ENCODE assay signal across 10 mouse cellular contexts in genomic region chr5:120615903-120616302, GRCm38 (mm10). TPM values are rescaled to one million over a fixed set of nuclear protein-coding genes. Genes with fewer than 3 reads are reported as not detected.
DNase-seq lines count a peak whose midpoint lies in the region; TF ChIP-seq lines count a peak whose summit lies in the region.
"Had no signal": no experiment of that assay in that cellular context is flagged by ENCODE, and none has a peak within 500 bp of the region (broad histone marks: within the 10 kb centered on the region; RNA-seq: fewer than 3 reads in every experiment).

No protein-coding gene starts in this region.

- intact Hi-C loops in left cerebral cortex, adult 2 months (cut with DNase I): no loop called here

- in situ Hi-C loops in ES-E14 (cut with MboI; ENCODE audit: low sequenced_read_pairs in 2 of 2, unreplicated experiment in 2 of 2): no loop called here

- DNase-seq in cerebellum, adult 11-12 months: peak; percentile 47
- no peak for DNase-seq in cerebellum, adult 8-10 months
- no peak for DNase-seq in left cerebral cortex, adult 2 months (ENCODE audit: extremely low spot score in 1 of 2, low spot score in 2 of 2)
- no peak for DNase-seq in left cerebral cortex, adult 11 months (ENCODE audit: low spot score)
- peak; percentile 83 for DNase-seq in ES-E14 (ENCODE audit: low read depth, low spot score)
- DNase-seq in lung, postnatal 36 days: peak; percentile 34
- DNase-seq in adrenal gland, postnatal 25 days: no peak
- DNase-seq in right cerebral cortex, postnatal 36 days (ENCODE audit: low spot score in 2 of 2): no peak
- DNase-seq: right cerebral cortex, adult 18-20 months had no signal

- peaks cover 3 to 28% of the 10 kb centered on the region in 2 experiments; a peak in 1 of 4 replicates for H3K4me1 ChIP-seq in ES-E14 (ENCODE audit: control insufficient read depth in 2 of 2, insufficient read depth in 2 of 2, low read length in 2 of 2, poor library complexity in 1 of 2)

- no peak overlapping the region for H3K27ac ChIP-seq in left cerebral cortex, adult 2 months
- H3K27ac ChIP-seq in ES-E14 (ENCODE audit: insufficient read depth, low read depth, low read length, poor library complexity, severe bottlenecking): no peak overlapping the region

- no peak overlapping the region for H3K9ac ChIP-seq in ES-E14 (ENCODE audit: insufficient read depth, low read depth, low read length, poor library complexity, severe bottlenecking)

- TF ChIP-seq CTCF in left cerebral cortex, adult 2 months (IDR thresholded peaks at IDR 0.05): peak; percentile 56

- H3K9me3 ChIP-seq in ES-E14 (ENCODE audit: control insufficient read depth, insufficient read depth, low read depth, low read length): no peaks in the 10 kb centered on the region

- peaks cover 40% of the 10 kb centered on the region for H3K36me3 ChIP-seq in ES-E14 (ENCODE audit: control insufficient read depth, insufficient read depth, low read length, poor library complexity, severe bottlenecking)

- H3K4me3 ChIP-seq in left cerebral cortex, adult 2 months: no peak overlapping the region
- no peak overlapping the region for H3K4me3 ChIP-seq in ES-E14 (ENCODE audit: insufficient read depth in 1 of 2, low read depth in 1 of 2, low read length in 2 of 2, poor library complexity in 1 of 2, severe bottlenecking in 1 of 2)

TF ChIP-seq in ES-E14, 5 proteins besides CTCF, POLR2A, EP300 and RAD21:
- TF ChIP-seq MAFK (IDR thresholded peaks at IDR 0.05; ENCODE audit: insufficient read depth, low read depth, low read length) (0 out of 2 replicates have a peak, but pooled peaks have one; percentile 10), ZC3H11A (IDR thresholded peaks at IDR 0.05; ENCODE audit: borderline replicate concordance, low read depth, low read length) (peak; percentile 36; the same call in 1 of the 2 replicates), HCFC1 (IDR thresholded peaks at IDR 0.05; ENCODE audit: borderline replicate concordance, insufficient read depth, low read length) (no peak)

RNA-seq across cellular contexts. Expression of gene Ddx54, which starts 3.4 kb away (rescaled TPM):
- total RNA-seq in left cerebral cortex, adult 2 months (2021): 10 to 100 TPM; 38.6 to 41.0 TPM
- 90.7 and 108 TPM in 2 replicates for total RNA-seq in ES-E14 (2012; rRNA removed)
- total RNA-seq in adrenal gland, postnatal 25 days (2021): 50.5 and 54.7 TPM in 2 replicates

RNA-seq across cellular contexts. Expression of gene Rita1, which starts 3.5 kb away (rescaled TPM):
- 10 to 100 TPM; 29.5 to 29.9 TPM for total RNA-seq in left cerebral cortex, adult 2 months (2021)
- 20.6 and 23.7 TPM in 2 replicates for total RNA-seq in ES-E14 (2012; rRNA removed)
- 15.9 and 17.5 TPM in 2 replicates for total RNA-seq in adrenal gland, postnatal 25 days (2021)

RNA-seq across cellular contexts. Expression of gene Cfap73, which starts 18.1 kb away (rescaled TPM):
- total RNA-seq in left cerebral cortex, adult 2 months (2021): under 1 TPM in 1 of 2 experiments, not detected in 1; 0.52 TPM
- total RNA-seq in ES-E14 (2012; rRNA removed): not detected in 2 replicates
- total RNA-seq in adrenal gland, postnatal 25 days (2021): 2.8 and 3.1 TPM in 2 replicates
- total RNA-seq: megakaryocyte progenitor cell, adult 5-6 weeks had no signal

RNA-seq across cellular contexts. Expression of gene Iqcd, which starts 27.1 kb away (rescaled TPM):
- under 1 TPM; 0.47 to 0.75 TPM for total RNA-seq in left cerebral cortex, adult 2 months (2021)
- total RNA-seq in ES-E14 (2012; rRNA removed): 0.16 TPM in 1 of 2 replicates, not detected in the other
- total RNA-seq in adrenal gland, postnatal 25 days (2021): 0.57 and 0.67 TPM in 2 replicates

RNA-seq across cellular contexts. Expression of gene Tpcn1, which starts 27.4 kb away (rescaled TPM):
- 10 to 100 TPM; 36.8 to 42.1 TPM for total RNA-seq in left cerebral cortex, adult 2 months (2021)
- 14.2 and 14.9 TPM in 2 replicates for total RNA-seq in ES-E14 (2012; rRNA removed)
- 40.2 and 42.4 TPM in 2 replicates for total RNA-seq in adrenal gland, postnatal 25 days (2021)

Comparison
In these comparisons a context has a peak if more than half of its experiments do, and no peak if none do; other contexts are left out.
1. DNase-seq: peak in cerebellum, adult 11-12 months (single experiment), ES-E14 (single experiment) and lung, postnatal 36 days (single experiment); none in cerebellum, adult 8-10 months (single experiment), left cerebral cortex, adult 2 months (0 of 2), left cerebral cortex, adult 11 months (single experiment), adrenal gland, postnatal 25 days (single experiment) and right cerebral cortex, postnatal 36 days (0 of 2).